Mouse (Mus musculus): ENCODE results near the gene Adgrl2. TPM values are rescaled to one million over a fixed set of nuclear protein-coding genes. Genes with fewer than 3 reads are reported as not detected.

The Adgrl2 gene
- polyA plus RNA-seq, 1 experiment from 2014 or later, result 27.7 TPM

GRCm38 (mm10) chr3:148961611-148962010, 28.7 kb downstream of the Adgrl2 start:
- Histone ChIP-seq H3K9ac (ENCODE audit: low read depth, low read length) (no peak overlapping the region), H3K4me1 (replicated peaks; ENCODE audit: control insufficient read depth, insufficient read depth, low read length) (peaks cover 33% of the 10 kb centered on the region), H3K9me3 (ENCODE audit: control insufficient read depth, low read length) (no peaks in the 10 kb centered on the region), H3K36me3 (ENCODE audit: control insufficient read depth, insufficient read depth, low read length) (no peaks in the 10 kb centered on the region), H3K27ac (ENCODE audit: low read depth, low read length) (no peak overlapping the region), H3K27me3 (replicated peaks; ENCODE audit: control insufficient read depth, insufficient read depth, low read length) (no peaks in the 10 kb centered on the region), H3K4me3 (ENCODE audit: low read depth, low read length) (no peak overlapping the region), H3K4me2 (no peak overlapping the region)
- no peak for ATAC-seq (replicated peaks; ENCODE audit: low FRiP score)
- no peak for DNase-seq (ENCODE audit: low spot score)
- 66% methylated on average over 5 of the region's 5 CpGs for WGBS

GRCm38 (mm10) chr3:148960751-148961289, 29.5 kb downstream of the Adgrl2 start:
- H3K4me3 ChIP-seq (ENCODE audit: low read depth, low read length), result no peak overlapping the region
- peaks cover 37% of the 10 kb centered on the region for H3K4me1 ChIP-seq (replicated peaks; ENCODE audit: control insufficient read depth, insufficient read depth, low read length)
- no peaks in the 10 kb centered on the region for H3K9me3 ChIP-seq (ENCODE audit: control insufficient read depth, low read length)
- no peak overlapping the region; the same call in 1 of the 2 replicates for H3K9ac ChIP-seq (ENCODE audit: low read depth, low read length)
- WGBS, result 49% methylated on average over 9 of the region's 9 CpGs
- DNase-seq (ENCODE audit: low spot score) (no peak), ATAC-seq (replicated peaks; ENCODE audit: low FRiP score) (no peak; the same call in 1 of the 2 replicates)
- H3K27me3 ChIP-seq (replicated peaks; ENCODE audit: control insufficient read depth, insufficient read depth, low read length), result no peaks in the 10 kb centered on the region
- no peak overlapping the region for H3K27ac ChIP-seq (ENCODE audit: low read depth, low read length)
- H3K4me2 ChIP-seq, result no peak overlapping the region; the same call in 1 of the 2 replicates
- no peaks in the 10 kb centered on the region for H3K36me3 ChIP-seq (ENCODE audit: control insufficient read depth, insufficient read depth, low read length)

GRCm38 (mm10) chr3:148960215-148960614, 30.1 kb downstream of the Adgrl2 start:
- no peak for ATAC-seq (replicated peaks; ENCODE audit: low FRiP score)
- H3K9me3 ChIP-seq (ENCODE audit: control insufficient read depth, low read length), result no peaks in the 10 kb centered on the region
- peak overlapping the region; percentile 72; the same call in 1 of the 2 replicates for H3K4me2 ChIP-seq
- DNase-seq (ENCODE audit: low spot score), result no peak
- peaks cover 37% of the 10 kb centered on the region for H3K4me1 ChIP-seq (replicated peaks; ENCODE audit: control insufficient read depth, insufficient read depth, low read length)
- no peaks in the 10 kb centered on the region for H3K27me3 ChIP-seq (replicated peaks; ENCODE audit: control insufficient read depth, insufficient read depth, low read length)
- H3K36me3 ChIP-seq (ENCODE audit: control insufficient read depth, insufficient read depth, low read length), result no peaks in the 10 kb centered on the region
- WGBS, result 79% methylated on average over 10 of the region's 10 CpGs
- no peak overlapping the region for H3K27ac ChIP-seq (ENCODE audit: low read depth, low read length)
- H3K9ac ChIP-seq (ENCODE audit: low read depth, low read length), result no peak overlapping the region; the same call in 1 of the 2 replicates
- H3K4me3 ChIP-seq (ENCODE audit: low read depth, low read length), result no peak overlapping the region

GRCm38 (mm10) chr3:148959327-148960025, 30.9 kb downstream of the Adgrl2 start:
- Histone ChIP-seq H3K27me3 (replicated peaks; ENCODE audit: control insufficient read depth, insufficient read depth, low read length) (no peaks in the 10 kb centered on the region), H3K4me3 (ENCODE audit: low read depth, low read length) (peak overlapping the region; percentile 43), H3K36me3 (ENCODE audit: control insufficient read depth, insufficient read depth, low read length) (no peaks in the 10 kb centered on the region), H3K4me2 (peak overlapping the region; percentile 72), H3K4me1 (replicated peaks; ENCODE audit: control insufficient read depth, insufficient read depth, low read length) (peaks cover 37% of the 10 kb centered on the region), H3K27ac (ENCODE audit: low read depth, low read length) (no peak overlapping the region), H3K9ac (ENCODE audit: low read depth, low read length) (peak overlapping the region; percentile 50), H3K9me3 (ENCODE audit: control insufficient read depth, low read length) (no peaks in the 10 kb centered on the region)
- WGBS, result 19% methylated on average over 15 of the region's 15 CpGs
- DNase-seq (ENCODE audit: low spot score) (no peak), ATAC-seq (replicated peaks; ENCODE audit: low FRiP score) (peak; percentile 80)

GRCm38 (mm10) chr3:148958714-148959113, 31.6 kb downstream of the Adgrl2 start:
- DNase-seq (ENCODE audit: low spot score) (no peak), ATAC-seq (replicated peaks; ENCODE audit: low FRiP score) (no peak)
- peak overlapping the region; percentile 72 for H3K4me2 ChIP-seq
- H3K9ac ChIP-seq (ENCODE audit: low read depth, low read length), result no peak overlapping the region
- no peak overlapping the region; the same call in 1 of the 2 replicates for H3K4me3 ChIP-seq (ENCODE audit: low read depth, low read length)
- H3K4me1 ChIP-seq (replicated peaks; ENCODE audit: control insufficient read depth, insufficient read depth, low read length), result peaks cover 37% of the 10 kb centered on the region
- WGBS, result 59% methylated on average over 5 of the region's 5 CpGs
- H3K27me3 ChIP-seq (replicated peaks; ENCODE audit: control insufficient read depth, insufficient read depth, low read length), result no peaks in the 10 kb centered on the region
- no peak overlapping the region for H3K27ac ChIP-seq (ENCODE audit: low read depth, low read length)
- H3K36me3 ChIP-seq (ENCODE audit: control insufficient read depth, insufficient read depth, low read length), result no peaks in the 10 kb centered on the region
- no peaks in the 10 kb centered on the region for H3K9me3 ChIP-seq (ENCODE audit: control insufficient read depth, low read length)

- ATAC-seq (replicated peaks; ENCODE audit: low FRiP score) (no peak), DNase-seq (ENCODE audit: low spot score) (no peak)
- no peaks in the 10 kb centered on the region for H3K36me3 ChIP-seq (ENCODE audit: control insufficient read depth, insufficient read depth, low read length)
- H3K9ac ChIP-seq (ENCODE audit: low read depth, low read length), result no peak overlapping the region
- H3K9me3 ChIP-seq (ENCODE audit: control insufficient read depth, low read length), result no peaks in the 10 kb centered on the region
- 65% methylated on average over 9 of the region's 9 CpGs for WGBS
- H3K4me3 ChIP-seq (ENCODE audit: low read depth, low read length), result no peak overlapping the region
- peaks cover 37% of the 10 kb centered on the region for H3K4me1 ChIP-seq (replicated peaks; ENCODE audit: control insufficient read depth, insufficient read depth, low read length)
- H3K27me3 ChIP-seq (replicated peaks; ENCODE audit: control insufficient read depth, insufficient read depth, low read length), result no peaks in the 10 kb centered on the region
- no peak overlapping the region for H3K4me2 ChIP-seq
- no peak overlapping the region for H3K27ac ChIP-seq (ENCODE audit: low read depth, low read length)
These were observed 32.2 kb downstream of the Adgrl2 start for GRCm38 (mm10) chr3:148958185-148958584.

GRCm38 (mm10) chr3:148956887-148957286, 33.5 kb downstream of the Adgrl2 start:
- no peak overlapping the region for H3K9ac ChIP-seq (ENCODE audit: low read depth, low read length)
- no peaks in the 10 kb centered on the region for H3K9me3 ChIP-seq (ENCODE audit: control insufficient read depth, low read length)
- DNase-seq (ENCODE audit: low spot score) (no peak), ATAC-seq (replicated peaks; ENCODE audit: low FRiP score) (no peak)
- 65% methylated on average over 7 of the region's 7 CpGs for WGBS
- no peak overlapping the region for H3K4me3 ChIP-seq (ENCODE audit: low read depth, low read length)
- H3K4me2 ChIP-seq, result no peak overlapping the region
- H3K4me1 ChIP-seq (replicated peaks; ENCODE audit: control insufficient read depth, insufficient read depth, low read length), result peaks cover 37% of the 10 kb centered on the region
- no peaks in the 10 kb centered on the region for H3K36me3 ChIP-seq (ENCODE audit: control insufficient read depth, insufficient read depth, low read length)
- no peaks in the 10 kb centered on the region for H3K27me3 ChIP-seq (replicated peaks; ENCODE audit: control insufficient read depth, insufficient read depth, low read length)
- H3K27ac ChIP-seq (ENCODE audit: low read depth, low read length), result no peak overlapping the region

GRCm38 (mm10) chr3:148949796-148950195, 40.6 kb downstream of the Adgrl2 start:
- 88% methylated on average over 8 of the region's 8 CpGs for WGBS

More at GRCm38 (mm10) chr3:148949796-148950195, 40.6 kb downstream of the Adgrl2 start:
- no peaks in the 10 kb centered on the region for H3K9me3 ChIP-seq (ENCODE audit: control insufficient read depth, low read length)
- no peaks in the 10 kb centered on the region for H3K27me3 ChIP-seq (replicated peaks; ENCODE audit: control insufficient read depth, insufficient read depth, low read length)
- no peak overlapping the region for H3K27ac ChIP-seq (ENCODE audit: low read depth, low read length)
- H3K4me2 ChIP-seq, result no peak overlapping the region
- H3K36me3 ChIP-seq (ENCODE audit: control insufficient read depth, insufficient read depth, low read length), result no peaks in the 10 kb centered on the region
- H3K4me3 ChIP-seq (ENCODE audit: low read depth, low read length), result no peak overlapping the region
- DNase-seq (ENCODE audit: low spot score) (no peak), ATAC-seq (replicated peaks; ENCODE audit: low FRiP score) (no peak)
- no peak overlapping the region for H3K9ac ChIP-seq (ENCODE audit: low read depth, low read length)
- H3K4me1 ChIP-seq (replicated peaks; ENCODE audit: control insufficient read depth, insufficient read depth, low read length), result no peaks in the 10 kb centered on the region

Measured in liver, embryonic 11.5 days (tissue).